Mouse (Mus musculus): Measurements from ENCODE around the gene Thoc3.
A peak's percentile ranks its signal among the peaks of the same experiment; 100 is the strongest.

Gene Thoc3

DNA sequence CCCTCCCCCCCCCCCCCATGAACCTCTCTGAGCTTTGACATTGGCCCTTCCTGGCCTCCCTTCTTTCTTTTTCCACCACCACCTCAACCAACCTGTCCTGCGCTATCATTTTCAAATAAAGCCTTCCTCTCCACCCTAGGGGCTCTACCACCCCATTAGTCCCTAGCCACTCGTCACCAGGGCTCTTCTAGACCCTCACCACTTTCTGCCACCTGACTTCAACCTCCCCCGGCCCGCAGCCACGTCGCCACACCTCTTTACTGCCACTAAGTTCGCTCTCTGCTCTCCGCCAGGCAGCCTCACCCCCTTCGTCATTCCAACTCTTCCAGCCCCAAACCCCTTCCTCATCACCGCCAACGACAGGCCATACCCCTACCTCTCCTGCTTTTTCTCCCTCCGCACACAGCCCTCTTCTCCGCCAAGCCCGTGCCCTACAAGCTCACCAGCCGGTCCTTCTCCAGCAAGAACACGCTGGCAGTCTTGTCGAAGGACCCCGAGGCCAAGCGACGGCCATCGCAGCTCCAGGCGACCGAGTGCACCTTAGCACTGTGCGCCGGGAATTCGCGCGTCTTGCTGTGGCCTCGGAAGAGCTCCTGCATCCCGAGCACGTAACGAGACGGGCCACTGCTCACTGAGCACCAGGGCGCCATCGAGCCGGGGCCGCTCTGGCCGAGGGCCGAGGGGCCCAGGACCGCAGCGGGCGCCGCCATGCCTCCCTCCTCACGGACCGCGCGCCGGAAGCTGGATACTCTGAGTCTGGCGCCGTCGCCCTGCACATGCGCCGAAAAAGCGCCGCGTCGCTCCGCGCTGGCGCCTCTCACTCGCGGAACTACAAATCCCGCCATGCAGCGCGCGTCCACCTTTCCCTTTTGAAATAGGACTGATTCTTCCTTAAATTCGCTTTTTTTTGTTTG lies at the start of gene Thoc3:
Gene Thoc3 (minus strand): TSS at position 752 of the 914 bp plus-strand sequence.
- peak; percentile 91 to 96 for DNase-seq (ENCODE audit: inconsistent age in 2 of 2, low spot score in 1 of 2)

DNA sequence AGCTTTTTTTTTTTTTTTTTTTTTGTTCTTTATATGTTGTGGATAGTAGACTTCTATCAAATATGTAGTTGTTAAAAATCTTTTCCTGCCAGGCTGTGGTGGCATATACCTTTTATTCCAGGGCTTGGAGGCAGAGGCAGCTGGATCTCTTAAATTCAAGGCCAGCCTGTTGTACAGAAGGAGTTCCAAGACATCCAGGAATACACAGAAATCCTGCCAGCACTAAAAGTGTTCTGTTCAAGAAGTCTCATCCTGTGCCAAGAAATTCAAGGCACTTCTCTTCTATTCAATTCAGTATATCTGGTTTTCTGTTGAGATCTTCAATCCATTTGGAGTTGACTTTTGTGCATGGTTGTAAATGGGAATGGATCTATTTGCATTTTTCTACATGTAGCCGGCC lies 37.3 kb upstream of the Thoc3 start:
- no peak for DNase-seq (ENCODE audit: inconsistent age in 2 of 2, low spot score in 1 of 2)

DNA sequence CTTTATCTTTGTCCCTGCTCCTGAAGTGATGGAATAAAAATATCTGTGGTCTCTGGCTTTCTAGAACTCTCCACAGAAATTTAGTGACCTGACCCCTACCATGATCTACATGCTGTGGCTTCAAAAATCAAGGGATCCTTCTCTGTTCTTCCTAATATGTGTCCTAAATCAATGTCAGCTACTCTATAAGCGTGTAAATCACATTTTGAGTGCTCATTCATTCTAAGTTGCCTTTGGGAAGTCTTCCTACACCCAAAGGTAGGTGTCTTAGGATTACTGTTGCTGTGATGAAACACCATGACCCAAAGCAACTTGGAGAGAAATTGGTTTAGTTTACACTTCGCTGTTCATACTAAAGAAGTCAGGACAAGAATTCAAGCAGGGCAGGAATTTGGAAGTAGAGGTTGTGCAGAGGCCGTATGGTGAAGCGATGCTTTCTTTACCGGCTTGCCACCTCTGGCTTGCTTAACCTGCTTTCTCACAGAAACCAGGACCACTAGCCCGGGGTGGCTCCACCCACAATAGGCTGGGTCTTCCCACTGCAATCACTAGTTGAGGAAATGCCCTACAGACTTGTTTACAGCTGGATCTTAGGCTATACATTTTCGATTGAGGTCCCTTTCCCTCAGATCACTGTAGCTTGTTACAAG lies 36.1 kb upstream of the Thoc3 start:
- DNase-seq (ENCODE audit: inconsistent age in 2 of 2, low spot score in 1 of 2), result peak in 1 of 2 experiments; percentile 49

DNA sequence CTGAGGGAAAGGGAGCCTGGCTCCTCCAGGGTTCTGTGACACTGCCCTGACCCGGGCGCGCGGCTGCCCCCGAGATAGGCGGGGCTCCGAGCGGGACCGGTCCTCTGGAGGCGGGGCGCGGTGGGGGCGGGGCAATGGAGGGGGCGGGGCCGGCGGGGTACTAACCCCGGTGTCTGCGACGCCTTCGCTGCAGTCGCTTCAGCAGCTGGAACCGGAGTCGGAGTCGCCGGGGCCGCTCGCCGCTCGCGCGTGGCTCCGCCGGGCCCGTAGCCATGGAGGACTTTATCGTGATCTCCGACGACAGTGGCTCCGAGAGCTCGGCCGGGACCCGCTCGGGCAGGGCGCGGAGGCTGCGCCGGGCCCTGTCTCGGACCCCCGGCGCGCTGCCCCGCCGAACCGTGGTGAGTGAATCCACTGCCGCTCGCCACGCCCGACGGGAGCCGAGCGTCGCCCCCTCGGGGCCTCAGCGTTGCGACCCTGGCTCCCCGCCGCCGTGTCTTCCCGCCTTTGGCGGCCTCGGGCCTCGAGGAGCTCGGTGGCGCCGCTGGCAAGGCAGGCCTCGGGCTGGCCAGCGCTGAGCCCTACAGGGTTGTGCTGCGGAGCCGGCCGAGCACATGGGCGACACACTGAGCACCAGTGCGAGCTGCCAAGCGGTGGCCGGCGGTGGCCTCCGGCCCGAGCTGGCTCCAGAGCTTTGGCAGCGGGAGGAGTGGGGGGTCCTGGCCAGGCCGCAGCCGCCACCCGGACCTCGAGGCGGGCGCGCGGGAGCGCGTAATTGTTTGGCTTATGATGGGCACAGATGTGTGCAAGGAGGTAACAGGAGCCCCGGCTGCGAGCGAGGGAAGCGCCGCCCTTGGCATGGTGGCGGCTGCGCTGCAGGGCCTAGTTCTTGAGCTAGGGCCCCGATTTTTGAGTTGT lies 35.2 kb upstream of the Thoc3 start, which contains the start of gene Simc1:
Gene Simc1 (plus strand): TSS at position 176 of the 918 bp plus-strand sequence.
- DNase-seq (ENCODE audit: inconsistent age in 2 of 2, low spot score in 1 of 2), result peak; percentile 89 to 93

DNA sequence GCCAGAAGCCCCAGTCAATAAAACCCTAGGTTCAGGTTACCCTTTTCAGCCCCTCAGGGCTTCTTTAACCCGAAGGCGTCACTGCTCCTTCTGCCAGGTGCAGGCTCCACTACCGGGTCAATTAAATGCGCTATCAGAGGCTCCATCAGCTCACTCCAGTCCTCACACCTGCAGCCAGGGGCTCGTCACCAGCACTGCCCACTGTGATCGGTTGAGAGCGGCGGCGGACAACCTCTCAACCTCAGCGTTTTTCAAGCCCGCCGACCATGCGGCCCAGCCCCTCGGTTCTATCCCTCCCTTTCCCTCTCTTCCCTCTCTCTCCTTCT lies 34.6 kb upstream of the Thoc3 start:
- DNase-seq (ENCODE audit: inconsistent age in 2 of 2, low spot score in 1 of 2), result no peak

DNA sequence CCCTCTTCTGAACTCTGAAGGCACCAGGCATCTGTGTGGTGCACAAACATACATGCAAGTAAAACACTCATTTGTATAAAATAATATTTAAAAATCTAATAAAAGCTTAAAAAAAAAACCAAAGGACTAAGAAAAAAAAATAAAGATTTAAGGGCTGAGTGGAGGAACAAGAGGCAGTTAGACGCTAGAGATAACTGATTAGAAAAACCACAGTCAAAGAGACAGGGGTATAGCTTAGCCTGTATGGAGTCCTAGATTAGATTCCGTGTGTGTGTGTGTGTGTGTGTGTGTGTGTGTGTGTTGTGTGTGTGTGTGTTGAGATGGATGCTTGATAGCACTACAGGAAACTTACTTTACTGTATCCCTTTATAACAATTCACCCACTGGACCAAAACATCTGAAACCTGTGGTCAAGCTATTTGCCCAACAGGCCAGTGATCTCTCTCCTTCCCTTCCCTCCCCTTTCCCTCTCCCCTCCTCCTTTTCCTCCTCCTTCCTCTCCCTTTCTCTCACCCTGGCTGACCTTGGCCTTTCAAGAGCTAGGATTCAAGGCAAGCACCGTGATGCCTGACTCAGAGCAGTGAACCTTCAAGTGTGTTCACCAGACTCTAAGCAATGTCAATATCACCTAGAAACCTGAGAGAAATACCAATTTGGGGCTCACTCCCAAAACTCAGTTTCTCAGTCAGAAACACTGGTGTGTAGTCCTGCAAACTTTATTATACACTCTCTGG lies 33.5 kb upstream of the Thoc3 start:
- peak; percentile 78 to 85 for DNase-seq (ENCODE audit: inconsistent age in 2 of 2, low spot score in 1 of 2)

DNA sequence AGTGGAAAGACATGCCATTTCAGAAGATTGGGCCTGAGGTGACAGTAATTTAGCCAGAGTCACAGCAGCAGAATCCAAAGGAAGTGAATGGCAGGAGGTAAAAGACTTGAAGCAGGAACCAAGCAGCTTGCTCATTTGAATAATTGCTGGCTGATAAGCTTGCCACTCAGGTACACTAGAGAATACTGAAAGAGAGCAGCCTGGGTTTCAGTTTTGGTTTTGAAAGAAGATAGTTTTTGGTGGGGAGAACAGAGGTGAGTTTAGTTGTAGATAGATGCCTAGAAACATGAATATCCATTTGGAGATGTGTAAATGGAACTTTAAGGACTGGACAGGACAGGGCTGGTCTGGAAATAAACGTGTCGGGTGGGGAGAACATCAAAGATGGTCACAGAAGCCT lies 32.7 kb upstream of the Thoc3 start:
- no peak for DNase-seq (ENCODE audit: inconsistent age in 2 of 2, low spot score in 1 of 2)

DNA sequence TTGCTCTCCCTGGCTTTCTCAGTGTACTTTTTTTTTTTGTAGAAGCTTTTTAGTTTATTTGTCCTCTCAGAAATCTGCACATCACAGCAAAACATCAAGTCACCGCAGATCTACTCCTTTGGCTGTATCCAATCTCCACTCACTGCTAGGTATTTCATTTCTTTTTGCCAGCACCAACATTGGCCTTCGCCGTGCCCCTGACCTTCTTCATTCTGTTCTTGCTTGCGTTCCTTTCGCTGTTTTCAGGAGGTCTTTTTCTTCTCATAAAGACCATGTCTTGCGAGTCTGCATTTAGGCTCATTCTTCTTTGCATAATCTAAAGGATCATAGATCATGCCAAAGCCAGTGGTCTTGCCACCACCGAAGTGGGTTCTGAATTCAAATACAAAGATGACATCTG lies 30.9 kb upstream of the Thoc3 start:
- DNase-seq (ENCODE audit: inconsistent age in 2 of 2, low spot score in 1 of 2), result peak; percentile 61 to 75

DNA sequence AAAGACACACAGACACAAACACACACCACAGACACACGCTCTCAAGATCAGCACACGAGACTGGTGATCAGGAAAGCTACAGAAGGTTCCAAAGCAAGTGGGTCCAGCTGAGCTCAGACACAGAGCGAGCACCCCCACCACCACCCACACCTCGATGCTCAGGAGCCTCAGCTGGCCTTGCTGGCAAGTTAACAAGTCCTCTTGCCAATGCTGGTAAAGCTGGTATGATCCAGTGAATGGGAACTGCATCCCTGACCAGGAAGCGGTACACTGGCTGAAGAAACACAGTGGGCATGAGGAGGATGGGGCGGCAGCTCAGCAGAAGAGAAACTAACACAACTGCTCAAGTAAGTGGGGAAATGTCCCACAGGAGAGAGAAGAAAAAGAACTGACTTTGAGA lies 22.7 kb upstream of the Thoc3 start:
- no peak for DNase-seq (ENCODE audit: inconsistent age in 2 of 2, low spot score in 1 of 2)

DNA sequence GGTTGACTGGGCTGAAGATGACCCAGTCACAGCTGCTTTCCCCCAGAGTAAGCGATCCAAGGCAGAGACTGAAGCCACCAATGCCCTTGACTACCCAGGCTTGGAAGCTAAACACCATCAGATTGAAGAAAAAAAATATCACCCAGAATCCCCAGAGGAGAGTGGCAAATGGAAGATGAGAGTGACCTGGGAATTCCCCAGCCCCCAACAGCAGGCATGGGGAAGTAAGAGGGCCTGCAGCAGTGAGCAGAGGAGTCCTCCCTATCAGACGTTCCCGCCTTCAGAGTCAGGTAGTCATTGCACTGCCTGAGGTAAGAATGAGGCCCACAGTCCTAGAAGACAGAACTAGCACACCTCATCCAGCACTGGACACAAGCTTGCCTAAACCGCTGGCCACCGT lies 21.8 kb upstream of the Thoc3 start:
- DNase-seq (ENCODE audit: inconsistent age in 2 of 2, low spot score in 1 of 2), result no peak

DNA sequence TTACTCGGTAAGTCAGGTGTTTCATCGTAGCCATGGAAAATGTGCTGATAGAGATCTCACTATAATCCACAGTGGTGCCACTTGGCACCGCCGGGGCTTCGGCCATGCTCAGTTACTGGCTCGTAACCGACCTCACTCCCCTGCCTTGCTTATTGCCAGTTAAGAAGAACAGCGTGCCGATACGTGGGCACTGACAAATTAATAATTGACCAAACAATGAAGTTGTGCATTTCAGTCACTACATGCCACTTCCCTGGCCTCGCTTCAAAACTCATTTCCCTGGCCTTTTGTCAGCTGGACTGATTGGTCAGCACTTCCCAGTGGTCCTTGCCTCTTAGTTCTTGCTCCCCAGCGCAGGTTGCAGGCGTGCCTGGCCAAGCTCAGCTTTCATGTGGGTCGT lies 12.8 kb upstream of the Thoc3 start:
- no peak for DNase-seq (ENCODE audit: inconsistent age in 2 of 2, low spot score in 1 of 2)

DNA sequence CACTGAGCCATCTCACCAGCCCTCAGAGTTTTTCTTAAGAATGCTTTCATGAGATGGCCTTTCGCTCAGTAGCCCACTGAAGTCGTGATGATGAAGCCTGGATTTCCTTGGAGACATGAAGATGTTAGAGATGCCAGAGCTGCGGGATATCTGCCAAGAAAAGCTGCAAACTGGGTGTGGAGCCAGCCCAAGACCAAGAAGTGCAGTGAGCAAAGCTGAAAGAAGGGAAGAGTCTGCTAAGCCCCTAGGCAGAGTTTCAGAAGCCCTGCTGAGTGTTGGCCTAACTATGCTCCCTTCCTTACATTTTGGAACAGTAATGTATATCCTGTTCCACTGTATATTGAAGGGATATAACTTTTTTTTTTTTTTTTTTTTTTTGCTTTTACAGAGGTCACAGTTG lies 10.6 kb upstream of the Thoc3 start:
- DNase-seq (ENCODE audit: inconsistent age in 2 of 2, low spot score in 1 of 2), result no peak

DNA sequence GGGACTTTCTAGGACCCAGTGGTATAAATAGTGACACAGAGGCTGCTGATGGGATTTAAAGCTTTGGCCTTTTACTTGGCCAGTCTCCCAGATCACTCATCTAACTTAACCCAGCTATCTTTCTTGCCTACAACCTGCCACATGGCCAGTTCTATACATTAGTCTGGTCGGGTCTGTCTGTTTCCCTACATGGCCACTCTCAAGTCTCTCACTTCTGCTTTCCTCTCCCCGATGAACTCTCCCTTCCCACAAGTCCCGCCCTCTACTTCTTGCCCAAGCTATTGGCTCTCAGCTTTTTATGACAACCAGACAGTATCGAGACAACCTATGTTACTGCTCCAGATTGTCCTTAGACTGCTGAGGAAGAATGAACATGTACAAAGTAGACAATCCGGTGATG lies 7.1 kb upstream of the Thoc3 start:
- no peak for DNase-seq (ENCODE audit: inconsistent age in 2 of 2, low spot score in 1 of 2)

DNA sequence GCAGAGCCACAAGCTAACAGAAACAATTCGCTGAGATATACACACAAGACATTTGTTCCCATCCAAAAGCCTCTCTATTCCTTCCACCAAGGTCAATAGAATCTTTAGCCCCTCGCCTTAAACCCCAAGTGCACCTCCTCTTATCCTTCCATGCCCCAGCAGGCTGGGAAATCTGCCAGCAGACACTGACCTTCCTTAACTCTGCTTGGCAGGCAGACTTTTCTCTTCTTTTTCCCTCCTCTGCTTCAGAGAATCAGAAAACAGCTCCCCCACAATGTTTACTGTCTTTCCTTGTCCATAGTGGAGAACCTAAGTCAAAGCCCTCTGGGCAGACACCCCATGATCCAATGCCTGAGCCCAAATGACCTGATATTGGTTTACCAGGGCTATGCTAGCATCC lies 6.3 kb upstream of the Thoc3 start:
- DNase-seq (ENCODE audit: inconsistent age in 2 of 2, low spot score in 1 of 2), result peak in 1 of 2 experiments; percentile 52

DNA sequence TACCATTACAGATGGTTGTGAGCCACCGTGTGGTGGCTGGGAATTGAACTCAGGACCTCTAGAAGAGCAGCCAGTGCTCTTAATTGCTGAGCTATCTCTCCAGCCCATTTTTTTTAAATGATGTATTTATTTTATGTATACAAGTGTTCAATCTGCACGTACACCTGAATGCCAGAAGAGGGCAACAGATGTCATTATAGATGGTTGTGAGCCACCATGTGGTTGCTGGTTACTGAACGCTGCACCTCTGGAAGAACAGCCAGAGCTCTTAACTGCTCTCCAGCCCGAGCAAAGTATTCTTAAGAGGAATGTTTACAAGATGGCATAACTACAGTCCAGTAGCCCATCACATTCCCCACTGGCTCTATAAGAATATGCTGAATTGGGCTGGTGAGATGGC lies 3.3 kb upstream of the Thoc3 start:
- DNase-seq (ENCODE audit: inconsistent age in 2 of 2, low spot score in 1 of 2), result no peak

DNA sequence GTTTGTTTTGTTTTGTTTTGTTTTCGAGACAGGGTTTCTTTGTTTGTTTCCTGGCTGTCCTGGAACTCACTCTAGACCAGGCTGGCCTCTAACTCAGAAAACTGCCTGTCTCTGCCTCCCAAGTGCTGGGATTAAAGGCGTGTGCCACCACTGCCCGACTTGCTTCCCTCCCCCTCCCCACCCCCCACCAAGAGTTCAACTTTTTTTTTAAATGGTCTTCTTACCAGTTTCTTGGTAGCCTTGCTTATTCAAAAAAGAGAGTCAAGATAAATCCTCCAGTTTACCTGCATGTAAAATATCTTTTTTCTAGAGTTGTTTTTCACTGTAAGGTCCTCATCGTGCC lies 334 bp upstream of the Thoc3 start:
- DNase-seq (ENCODE audit: inconsistent age in 2 of 2, low spot score in 1 of 2), result no peak

DNA sequence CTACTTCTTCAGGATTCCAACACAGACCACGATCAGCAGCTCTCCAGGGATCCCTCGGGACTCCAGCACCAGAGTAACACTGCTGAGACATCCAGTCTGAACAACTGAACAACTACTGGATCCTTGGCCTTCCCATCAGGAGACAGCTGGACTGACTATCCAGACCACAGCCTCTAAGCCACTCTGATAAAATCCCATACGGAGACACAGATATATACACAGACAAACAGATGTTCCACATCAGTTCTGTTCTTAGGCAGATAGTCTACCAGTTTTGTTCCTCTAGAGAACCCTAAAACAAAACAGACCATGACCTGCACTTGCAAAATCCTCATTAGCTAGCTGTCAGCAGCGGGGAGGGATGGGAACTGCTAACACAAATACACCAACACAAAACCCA lies 9.4 kb downstream of the Thoc3 start:
- no peak for DNase-seq (ENCODE audit: inconsistent age in 2 of 2, low spot score in 1 of 2)

DNA sequence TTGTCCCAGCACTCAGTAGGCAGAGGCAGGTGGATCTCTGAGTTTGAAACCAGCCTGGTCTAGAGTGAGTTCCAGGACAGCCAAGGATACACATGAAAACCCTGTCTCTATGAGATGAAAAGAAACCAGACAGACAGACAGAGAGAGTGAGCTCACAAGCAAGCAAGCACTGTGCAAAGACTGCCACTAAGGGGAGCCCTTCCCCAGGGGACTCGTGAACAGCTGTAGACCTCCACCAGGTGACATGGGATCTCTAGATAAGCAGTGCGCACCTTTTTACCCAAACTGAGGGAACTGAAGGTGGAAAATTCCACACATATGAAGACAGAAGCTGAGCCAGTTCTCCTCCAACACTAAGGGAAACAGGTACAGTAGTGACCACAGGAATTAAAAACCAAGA lies 11.6 kb downstream of the Thoc3 start:
- peak; percentile 31 to 59 for DNase-seq (ENCODE audit: inconsistent age in 2 of 2, low spot score in 1 of 2)

DNA sequence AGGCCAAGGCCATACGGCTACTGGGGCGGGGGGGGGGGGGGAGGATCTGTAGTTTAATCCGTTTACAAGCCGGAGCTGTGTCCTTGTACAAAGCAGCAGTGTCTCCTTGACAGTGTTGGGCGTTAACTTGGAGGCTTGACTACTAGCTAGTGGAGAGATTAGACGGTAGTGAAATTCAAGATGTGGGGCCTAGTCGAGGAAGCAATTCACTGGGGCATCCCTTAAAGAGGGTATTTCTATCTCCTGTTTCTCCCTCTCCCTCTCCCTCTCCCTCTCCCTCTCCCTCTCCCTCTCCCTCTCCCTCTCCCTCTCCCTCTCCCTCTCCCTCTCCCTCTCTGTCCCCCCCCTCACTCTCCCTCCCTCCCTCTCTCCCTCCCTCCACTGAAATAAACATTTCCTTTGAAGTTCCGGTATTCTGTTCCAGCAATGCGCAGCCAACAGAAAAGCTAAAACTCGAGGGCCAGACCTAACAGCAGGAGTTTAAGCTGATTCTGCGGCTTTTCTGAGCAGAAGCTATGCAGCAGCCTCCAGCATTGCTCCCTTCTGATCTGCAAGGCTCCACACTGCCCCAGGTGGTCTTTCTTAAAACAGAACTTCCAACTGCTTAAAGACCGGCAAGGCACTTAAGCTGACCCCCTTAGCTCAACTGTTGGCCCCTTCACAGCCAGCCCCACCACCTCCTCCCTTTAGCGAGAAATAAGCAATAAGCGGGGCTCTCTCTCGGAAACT lies 21.0 kb downstream of the Thoc3 start:
- peak in 1 of 2 experiments; percentile 45 for DNase-seq (ENCODE audit: inconsistent age in 2 of 2, low spot score in 1 of 2)
